Mouse (Mus musculus): ENCODE results near the gene Macrod2. TPM values are rescaled to one million over a fixed set of nuclear protein-coding genes. Genes with fewer than 3 reads are reported as not detected.

Gene Macrod2
- polyA plus RNA-seq, 1 experiment, result 0.95 TPM

DNA sequence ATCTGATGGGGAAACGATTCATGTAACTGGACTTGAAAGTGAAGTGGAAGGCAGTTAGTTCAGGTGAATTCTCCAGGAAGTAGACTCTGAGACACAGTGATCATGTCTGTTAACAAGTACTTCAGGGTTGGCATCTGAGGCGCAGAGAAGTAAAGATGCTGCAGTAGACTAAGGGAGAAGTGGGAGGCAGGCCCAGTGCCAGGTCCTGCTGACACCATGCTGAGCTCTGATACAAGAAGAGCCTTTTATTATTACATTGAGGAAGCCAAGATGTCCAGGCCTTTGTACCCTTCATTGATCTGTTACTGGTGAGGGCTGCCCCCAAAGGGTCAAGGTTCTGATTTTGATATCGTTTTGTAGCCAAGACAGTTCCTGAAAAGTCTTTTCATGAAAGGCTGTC, 1327.4 kb downstream of the Macrod2 start:
- Histone ChIP-seq H3K36me3 (ENCODE audit: control insufficient read depth, insufficient read depth) (no peaks in the 10 kb centered on the region), H3K4me3 (ENCODE audit: insufficient read depth, poor library complexity, severe bottlenecking) (no peak overlapping the region), H3ac (ENCODE audit: control insufficient read depth, insufficient read length, low read depth) (no peak overlapping the region), H3K27me3 (ENCODE audit: control insufficient read depth, insufficient read depth, insufficient read length) (no peaks in the 10 kb centered on the region), H3K79me3 (ENCODE audit: low read depth) (no peaks in the 10 kb centered on the region), H3K79me2 (ENCODE audit: control insufficient read depth, insufficient read depth) (no peaks in the 10 kb centered on the region)
- TF ChIP-seq CEBPB (IDR thresholded peaks at IDR 0.05; ENCODE audit: low read depth), result no peak
- TF ChIP-seq FOSL1 (IDR thresholded peaks at IDR 0.05; ENCODE audit: insufficient read depth, low read length, poor library complexity, severe bottlenecking), result no peak
- TF ChIP-seq CTCF (IDR thresholded peaks at IDR 0.05; ENCODE audit: control insufficient read depth, insufficient read depth, insufficient read length), result no peak
- no peak for TF ChIP-seq MYOD1 (IDR thresholded peaks at IDR 0.05; ENCODE audit: control insufficient read depth, insufficient read length, low read depth)
- no peak for TF ChIP-seq MYOG (IDR thresholded peaks at IDR 0.05; ENCODE audit: control insufficient read depth, extremely low read depth, insufficient read length)
- TF ChIP-seq MAX (IDR thresholded peaks at IDR 0.05), result no peak
- no peak for TF ChIP-seq USF1 (IDR thresholded peaks at IDR 0.05; ENCODE audit: low read depth)

DNA sequence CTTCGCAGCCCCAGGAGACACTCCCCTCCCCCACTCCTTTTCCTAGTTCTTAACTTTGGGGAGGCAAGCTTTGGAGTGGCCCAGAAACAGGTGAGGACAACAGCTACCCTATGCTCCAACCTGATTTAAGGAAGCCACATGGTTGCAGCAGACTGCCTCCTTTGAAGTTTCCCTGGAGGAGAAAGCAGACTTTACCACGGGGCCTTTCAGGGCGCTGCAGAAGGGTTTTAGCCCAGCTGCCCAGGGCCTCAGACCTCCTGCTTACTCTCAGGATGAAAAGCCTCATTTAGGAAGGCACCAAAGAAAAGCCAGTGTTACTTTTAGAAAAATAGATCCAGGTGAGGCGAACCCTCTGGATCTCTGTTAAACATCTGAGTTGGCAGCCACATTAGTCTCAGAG, 1333.9 kb downstream of the Macrod2 start:
- Histone ChIP-seq H3K79me3 (ENCODE audit: low read depth) (no peaks in the 10 kb centered on the region), H3K27me3 (ENCODE audit: control insufficient read depth, insufficient read depth, insufficient read length) (no peaks in the 10 kb centered on the region)

GRCm38 (mm10) chr2:141736685-141737456, 1341.8 kb downstream of the Macrod2 start:
- H3K27me3 ChIP-seq (ENCODE audit: control insufficient read depth, insufficient read depth, insufficient read length), result no peaks in the 10 kb centered on the region
- H3ac ChIP-seq (ENCODE audit: control insufficient read depth, insufficient read length, low read depth), result no peak overlapping the region
- no peak for TF ChIP-seq MAX (IDR thresholded peaks at IDR 0.05)
- TF ChIP-seq MYOD1 (IDR thresholded peaks at IDR 0.05; ENCODE audit: control insufficient read depth, insufficient read length, low read depth), result no peak
- no peak for TF ChIP-seq FOSL1 (IDR thresholded peaks at IDR 0.05; ENCODE audit: insufficient read depth, low read length, poor library complexity, severe bottlenecking)
- no peak for TF ChIP-seq CEBPB (IDR thresholded peaks at IDR 0.05; ENCODE audit: low read depth)
- no peak for TF ChIP-seq CTCF (IDR thresholded peaks at IDR 0.05; ENCODE audit: control insufficient read depth, insufficient read depth, insufficient read length)
- TF ChIP-seq MYOG (IDR thresholded peaks at IDR 0.05; ENCODE audit: control insufficient read depth, extremely low read depth, insufficient read length), result no peak
- no peak for TF ChIP-seq USF1 (IDR thresholded peaks at IDR 0.05; ENCODE audit: low read depth)
- H3K79me3 ChIP-seq (ENCODE audit: low read depth), result no peaks in the 10 kb centered on the region
- H3K36me3 ChIP-seq (ENCODE audit: control insufficient read depth, insufficient read depth), result no peaks in the 10 kb centered on the region
- H3K4me3 ChIP-seq (ENCODE audit: insufficient read depth, poor library complexity, severe bottlenecking), result no peak overlapping the region
- H3K79me2 ChIP-seq (ENCODE audit: control insufficient read depth, insufficient read depth), result no peaks in the 10 kb centered on the region

More for the DNA sequence above, 1333.9 kb downstream of the Macrod2 start:
- no peak for TF ChIP-seq MYOD1 (IDR thresholded peaks at IDR 0.05; ENCODE audit: control insufficient read depth, insufficient read length, low read depth)
- TF ChIP-seq CTCF (IDR thresholded peaks at IDR 0.05; ENCODE audit: control insufficient read depth, insufficient read depth, insufficient read length), result no peak
- no peak for TF ChIP-seq FOSL1 (IDR thresholded peaks at IDR 0.05; ENCODE audit: insufficient read depth, low read length, poor library complexity, severe bottlenecking)
- no peak for TF ChIP-seq MAX (IDR thresholded peaks at IDR 0.05)
- no peak for TF ChIP-seq CEBPB (IDR thresholded peaks at IDR 0.05; ENCODE audit: low read depth)
- no peak for TF ChIP-seq USF1 (IDR thresholded peaks at IDR 0.05; ENCODE audit: low read depth)
- TF ChIP-seq MYOG (IDR thresholded peaks at IDR 0.05; ENCODE audit: control insufficient read depth, extremely low read depth, insufficient read length), result no peak
- H3ac ChIP-seq (ENCODE audit: control insufficient read depth, insufficient read length, low read depth), result no peak overlapping the region
- no peaks in the 10 kb centered on the region for H3K79me2 ChIP-seq (ENCODE audit: control insufficient read depth, insufficient read depth)
- H3K4me3 ChIP-seq (ENCODE audit: insufficient read depth, poor library complexity, severe bottlenecking), result no peak overlapping the region
- H3K36me3 ChIP-seq (ENCODE audit: control insufficient read depth, insufficient read depth), result no peaks in the 10 kb centered on the region

GRCm38 (mm10) chr2:141738702-141739101, 1343.6 kb downstream of the Macrod2 start:
- H3K79me3 ChIP-seq (ENCODE audit: low read depth), result no peaks in the 10 kb centered on the region
- H3K4me3 ChIP-seq (ENCODE audit: insufficient read depth, poor library complexity, severe bottlenecking), result no peak overlapping the region
- TF ChIP-seq CTCF (IDR thresholded peaks at IDR 0.05; ENCODE audit: control insufficient read depth, insufficient read depth, insufficient read length), result no peak
- TF ChIP-seq FOSL1 (IDR thresholded peaks at IDR 0.05; ENCODE audit: insufficient read depth, low read length, poor library complexity, severe bottlenecking), result no peak
- TF ChIP-seq MYOG (IDR thresholded peaks at IDR 0.05; ENCODE audit: control insufficient read depth, extremely low read depth, insufficient read length), result no peak
- no peak for TF ChIP-seq USF1 (IDR thresholded peaks at IDR 0.05; ENCODE audit: low read depth)
- no peak for TF ChIP-seq CEBPB (IDR thresholded peaks at IDR 0.05; ENCODE audit: low read depth)
- TF ChIP-seq MYOD1 (IDR thresholded peaks at IDR 0.05; ENCODE audit: control insufficient read depth, insufficient read length, low read depth), result no peak
- no peak for TF ChIP-seq MAX (IDR thresholded peaks at IDR 0.05)
- no peak overlapping the region for H3ac ChIP-seq (ENCODE audit: control insufficient read depth, insufficient read length, low read depth)
- no peaks in the 10 kb centered on the region for H3K79me2 ChIP-seq (ENCODE audit: control insufficient read depth, insufficient read depth)
- no peaks in the 10 kb centered on the region for H3K36me3 ChIP-seq (ENCODE audit: control insufficient read depth, insufficient read depth)
- no peaks in the 10 kb centered on the region for H3K27me3 ChIP-seq (ENCODE audit: control insufficient read depth, insufficient read depth, insufficient read length)

- H3K36me3 ChIP-seq (ENCODE audit: control insufficient read depth, insufficient read depth), result no peaks in the 10 kb centered on the region
- H3ac ChIP-seq (ENCODE audit: control insufficient read depth, insufficient read length, low read depth), result no peak overlapping the region
- H3K27me3 ChIP-seq (ENCODE audit: control insufficient read depth, insufficient read depth, insufficient read length), result no peaks in the 10 kb centered on the region
- H3K4me3 ChIP-seq (ENCODE audit: insufficient read depth, poor library complexity, severe bottlenecking), result no peak overlapping the region
- no peaks in the 10 kb centered on the region for H3K79me2 ChIP-seq (ENCODE audit: control insufficient read depth, insufficient read depth)
- no peaks in the 10 kb centered on the region for H3K79me3 ChIP-seq (ENCODE audit: low read depth)
- no peak for TF ChIP-seq CTCF (IDR thresholded peaks at IDR 0.05; ENCODE audit: control insufficient read depth, insufficient read depth, insufficient read length)
- TF ChIP-seq MYOD1 (IDR thresholded peaks at IDR 0.05; ENCODE audit: control insufficient read depth, insufficient read length, low read depth), result no peak
- TF ChIP-seq FOSL1 (IDR thresholded peaks at IDR 0.05; ENCODE audit: insufficient read depth, low read length, poor library complexity, severe bottlenecking), result no peak
- no peak for TF ChIP-seq CEBPB (IDR thresholded peaks at IDR 0.05; ENCODE audit: low read depth)
- TF ChIP-seq MYOG (IDR thresholded peaks at IDR 0.05; ENCODE audit: control insufficient read depth, extremely low read depth, insufficient read length), result no peak
- no peak for TF ChIP-seq USF1 (IDR thresholded peaks at IDR 0.05; ENCODE audit: low read depth)
- no peak for TF ChIP-seq MAX (IDR thresholded peaks at IDR 0.05)
Measured at GRCm38 (mm10) chr2:141740318-141740717, 1345.2 kb downstream of the Macrod2 start.

Measured in C2C12 (cell line).